Mouse (Mus musculus) olfactory bulb, adult 2 months (tissue): ENCODE data around the gene Pmpcb.

ENCODE experiments used
- CTCF ChIP-seq: fragments of 200-500 bp; IDR thresholded peaks from 2 replicates; pipeline ENCODE4 v1.5.1; 2012; ENCODE audit warnings: low read depth, mild to moderate bottlenecking, low read length, moderate library complexity; ENCODE audit not compliant: insufficient read depth
- POLR2A ChIP-seq: fragments of 200-500 bp; IDR thresholded peaks from 2 replicates; pipeline ENCODE4 v1.6.1; 2012; ENCODE audit warnings: mild to moderate bottlenecking, low read depth, low read length, moderate library complexity; ENCODE audit not compliant: insufficient read depth

GRCm38 (mm10) chr5:21743606-21744005 lies 6.7 kb downstream of the Pmpcb start:
- TF ChIP-seq CTCF, result no peak
- TF ChIP-seq POLR2A, result no peak
